Mouse (Mus musculus): ENCODE measurements around the gene Mpzl1.

DNA sequence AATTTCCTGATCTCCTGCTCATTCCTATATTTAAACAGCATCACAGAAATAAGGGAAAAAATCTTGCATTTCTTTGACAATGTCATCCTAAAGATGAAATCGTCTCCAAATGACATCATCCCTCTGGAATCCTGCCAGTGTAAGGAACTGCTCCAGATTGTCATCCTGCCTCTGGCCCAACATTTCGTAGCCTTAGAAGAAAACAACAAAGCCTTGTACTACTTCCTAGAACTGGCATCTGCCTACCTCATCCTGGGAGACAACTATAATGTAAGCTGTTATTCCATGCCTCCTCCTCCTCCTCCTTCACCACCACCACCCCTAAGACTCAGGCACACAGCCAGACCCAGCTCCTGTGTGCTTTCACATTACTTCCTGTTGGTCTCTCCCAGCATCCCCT lies 77.6 kb downstream of the Mpzl1 start:
- TF ChIP-seq CTCF (IDR thresholded peaks at IDR 0.05) (no peak), EP300 (IDR thresholded peaks at IDR 0.05) (no peak)
